Mouse (Mus musculus) left cerebral cortex, postnatal 4 days (tissue): Measurements from ENCODE around the gene Uroc1. TPM values are rescaled to one million over a fixed set of nuclear protein-coding genes. Genes with fewer than 3 reads are reported as not detected.

ENCODE experiments used
- DNase-seq: peaks from one replicate; pipeline ENCODE4 v3.0.0-alpha.2; 2022
- intact Hi-C: fragments of 180-260 bp; cut with DNase I; formaldehyde crosslinking; loops from one replicate; pipeline ENCODE4 v1.15.1; 2025
- total RNA-seq, 2 experiments: library from RNA; stranded (reverse); gene quantifications; 2 replicates each; pipeline ENCODE4 v1.2.3; 2021

Uroc1 gene
- total RNA-seq, 2 experiments from 2014 or later = not detected

DNA sequence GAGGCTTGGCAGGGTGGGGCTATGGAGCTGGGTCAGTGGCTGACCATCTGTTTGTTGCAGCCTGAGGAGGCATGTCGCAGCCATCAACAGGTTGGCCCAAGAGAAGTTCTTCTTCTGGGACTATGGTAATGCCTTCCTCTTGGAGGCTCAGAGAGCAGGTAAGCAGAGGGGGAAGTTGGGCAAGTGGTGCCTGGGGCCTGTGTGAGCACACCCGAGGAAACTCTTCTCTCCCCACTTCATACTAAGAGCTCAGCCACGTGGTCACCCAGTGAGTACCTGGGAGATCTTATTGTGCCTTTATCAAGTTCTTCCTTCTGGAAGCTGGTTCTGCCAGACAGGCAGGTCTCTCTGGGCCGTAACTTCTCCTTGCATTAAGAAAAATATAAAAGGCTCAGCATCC lies 14.1 kb downstream of the Uroc1 start:
- intact Hi-C loops = no loop called here

DNA sequence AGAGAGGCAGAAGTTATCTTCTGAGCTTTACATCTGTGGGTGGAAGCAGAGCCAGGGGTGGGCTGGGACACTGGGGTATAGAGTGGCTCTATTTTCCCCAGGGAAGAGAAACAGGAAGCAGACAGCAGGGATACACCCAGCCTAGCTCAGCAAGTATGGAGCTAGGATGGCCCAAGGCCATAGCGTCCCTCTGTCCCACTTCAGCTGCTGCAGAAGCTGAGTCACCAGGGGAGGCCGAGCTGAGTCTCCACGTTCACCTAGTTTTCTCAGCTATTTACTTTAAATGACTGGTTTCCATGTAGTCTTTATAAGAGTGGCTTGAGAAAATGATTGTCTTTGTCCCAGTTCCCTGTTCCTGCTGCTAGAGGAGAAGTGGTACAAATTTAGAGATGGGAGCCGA lies 15.4 kb downstream of the Uroc1 start:
- intact Hi-C loops = no loop called here
- DNase-seq = no peak

More for the DNA sequence above, 14.1 kb downstream of the Uroc1 start:
- DNase-seq = no peak

DNA sequence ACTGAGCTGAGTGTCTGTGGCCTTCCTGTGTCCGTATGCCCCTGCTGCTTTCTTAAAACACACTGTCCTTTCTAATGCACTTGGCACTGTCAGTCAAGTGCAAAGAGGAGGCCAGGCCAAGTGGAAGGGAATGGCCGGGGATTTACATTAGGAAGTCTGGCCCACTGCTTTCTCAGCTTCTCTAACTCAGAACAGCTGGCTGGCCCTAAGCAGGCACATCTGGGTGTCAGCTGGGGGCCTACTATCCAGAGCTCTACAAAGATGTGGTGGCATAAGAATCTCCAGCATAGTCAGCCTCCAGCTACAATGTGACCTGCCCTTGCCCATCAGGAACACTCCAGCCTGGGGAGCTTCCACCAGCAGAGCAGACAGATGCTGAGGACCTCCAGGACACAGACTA lies 16.9 kb downstream of the Uroc1 start:
- intact Hi-C loops = no loop called here
- no peak for DNase-seq

DNA sequence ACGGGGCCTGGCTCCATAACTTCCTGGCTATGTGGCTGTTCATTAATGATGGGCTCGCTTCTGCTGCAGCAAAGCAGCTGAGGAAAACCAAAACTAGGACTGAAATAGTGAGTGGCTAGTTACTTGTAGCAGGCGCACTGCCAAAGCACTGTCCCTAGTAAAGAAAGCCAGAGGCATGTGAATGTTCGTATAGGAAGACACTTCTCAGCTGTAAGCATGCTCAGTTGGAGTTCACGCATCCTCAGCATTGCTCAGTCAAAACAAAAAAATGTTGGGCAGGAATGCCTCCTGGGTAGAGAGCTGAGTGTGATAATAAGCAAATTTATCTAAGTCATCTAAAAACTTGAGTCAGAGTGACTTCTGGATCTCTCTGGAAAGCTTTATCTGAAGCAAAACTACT lies 25.1 kb downstream of the Uroc1 start:
- DNase-seq = no peak
- intact Hi-C loops = no loop called here

DNA sequence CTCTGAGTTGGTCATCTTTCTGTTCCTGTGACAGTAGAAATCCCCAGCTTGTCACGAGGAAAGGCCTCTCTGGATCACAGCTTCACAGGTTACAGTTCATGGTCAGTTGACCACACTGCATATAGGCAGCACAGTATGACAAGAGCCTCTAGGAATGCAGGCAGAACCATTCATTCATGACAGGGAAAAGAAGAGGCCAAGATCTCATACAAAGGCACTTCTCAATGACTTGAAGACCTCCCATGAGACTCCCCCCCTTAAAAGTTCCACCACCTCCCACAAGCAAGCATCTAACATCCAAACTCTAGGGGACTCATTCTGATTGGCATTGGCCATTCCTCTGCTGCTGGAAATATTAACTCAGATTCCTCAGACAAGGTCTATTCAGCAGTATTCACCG lies 26.4 kb downstream of the Uroc1 start:
- no peak for DNase-seq
- intact Hi-C loops = no loop called here

DNA sequence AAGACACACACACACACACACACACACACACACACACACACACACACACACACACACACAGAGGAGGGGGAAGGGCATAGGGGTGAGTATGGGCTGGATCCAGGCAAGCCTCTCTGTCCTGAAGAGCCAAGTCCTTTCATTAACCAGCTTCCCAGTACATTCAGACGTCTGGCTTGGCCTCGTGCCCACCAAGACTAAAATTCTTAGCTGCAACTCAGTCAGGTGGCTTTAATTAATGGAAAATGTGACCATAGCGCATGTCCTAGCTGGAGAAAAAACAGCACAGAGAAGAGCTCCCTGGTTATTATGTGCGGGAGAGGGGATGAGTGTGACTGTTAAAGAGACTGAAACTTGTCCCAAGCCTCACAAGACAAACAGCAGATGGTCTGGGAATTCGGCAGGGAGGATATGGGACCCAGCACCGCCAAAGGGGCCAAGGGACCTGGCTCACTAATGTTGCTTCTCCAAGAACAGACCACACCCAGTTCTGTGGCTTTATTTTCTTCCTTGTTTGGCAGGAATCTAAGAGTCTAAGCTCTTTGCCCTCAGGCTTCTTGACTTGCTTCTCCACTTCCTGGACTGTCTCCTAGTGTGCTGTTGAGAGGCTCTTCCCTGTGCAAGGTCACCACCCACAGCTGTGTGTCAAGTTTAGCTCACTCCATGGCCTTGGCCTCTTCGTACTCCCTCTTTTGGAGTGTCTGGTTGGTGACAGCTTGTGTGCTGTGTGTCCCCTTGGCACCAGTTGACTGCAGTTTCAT lies 27.1 kb downstream of the Uroc1 start:
- intact Hi-C loops = no loop called here
- DNase-seq = peak; percentile 51

DNA sequence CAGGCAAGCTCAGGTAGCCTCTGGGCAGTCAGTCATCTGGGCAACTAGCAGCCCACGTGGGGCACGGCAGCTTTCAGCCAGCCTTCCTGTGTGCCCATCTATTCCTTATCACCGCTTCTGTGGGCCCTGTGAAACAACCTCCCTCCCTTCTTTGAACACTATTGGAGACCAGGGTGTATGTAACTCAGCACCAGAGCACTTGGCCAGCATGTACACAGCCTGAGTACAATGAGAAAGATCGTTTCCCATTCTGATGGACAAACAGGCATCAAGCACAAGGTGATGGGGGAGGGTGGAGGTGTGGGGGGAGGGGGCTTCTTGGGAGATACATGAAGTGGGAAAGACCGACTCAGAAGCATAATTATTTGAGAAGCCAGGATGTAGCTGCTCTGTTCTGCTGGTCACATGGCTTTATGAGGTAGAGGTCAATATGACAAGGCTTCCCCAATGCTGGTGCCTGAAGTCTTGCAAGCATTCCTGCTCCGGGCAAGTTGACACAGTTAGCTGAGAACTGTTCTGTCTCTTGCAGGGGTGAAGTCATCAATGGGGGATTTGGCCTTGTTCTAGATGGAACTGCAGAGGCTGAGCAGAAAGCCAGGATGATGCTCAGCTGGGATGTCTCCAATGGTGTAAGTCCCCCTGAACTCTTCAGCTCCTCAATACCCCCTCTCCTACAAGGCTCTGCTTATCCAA lies 28.0 kb downstream of the Uroc1 start:
- DNase-seq = no peak
- intact Hi-C loops = no loop called here

DNA sequence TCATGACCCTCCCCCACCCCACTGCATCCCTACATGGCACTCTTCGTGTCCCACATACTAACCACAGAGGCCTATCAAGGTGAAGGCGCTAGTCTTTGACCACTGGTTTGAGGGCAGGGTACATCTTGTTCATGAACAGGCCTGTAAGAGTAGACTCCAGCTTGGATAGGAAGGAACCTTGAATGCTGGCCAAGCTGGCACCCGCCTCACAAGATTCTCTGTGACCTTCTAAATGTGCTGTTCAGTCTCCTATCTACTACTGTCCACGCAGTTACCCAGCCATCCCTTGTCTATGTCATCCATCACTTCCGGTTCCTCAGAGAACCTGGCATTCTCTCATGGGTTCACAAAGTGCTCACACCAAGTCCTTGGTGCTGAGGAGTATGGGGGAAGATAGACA lies 30.2 kb downstream of the Uroc1 start:
- intact Hi-C loops = no loop called here
- no peak for DNase-seq

DNA sequence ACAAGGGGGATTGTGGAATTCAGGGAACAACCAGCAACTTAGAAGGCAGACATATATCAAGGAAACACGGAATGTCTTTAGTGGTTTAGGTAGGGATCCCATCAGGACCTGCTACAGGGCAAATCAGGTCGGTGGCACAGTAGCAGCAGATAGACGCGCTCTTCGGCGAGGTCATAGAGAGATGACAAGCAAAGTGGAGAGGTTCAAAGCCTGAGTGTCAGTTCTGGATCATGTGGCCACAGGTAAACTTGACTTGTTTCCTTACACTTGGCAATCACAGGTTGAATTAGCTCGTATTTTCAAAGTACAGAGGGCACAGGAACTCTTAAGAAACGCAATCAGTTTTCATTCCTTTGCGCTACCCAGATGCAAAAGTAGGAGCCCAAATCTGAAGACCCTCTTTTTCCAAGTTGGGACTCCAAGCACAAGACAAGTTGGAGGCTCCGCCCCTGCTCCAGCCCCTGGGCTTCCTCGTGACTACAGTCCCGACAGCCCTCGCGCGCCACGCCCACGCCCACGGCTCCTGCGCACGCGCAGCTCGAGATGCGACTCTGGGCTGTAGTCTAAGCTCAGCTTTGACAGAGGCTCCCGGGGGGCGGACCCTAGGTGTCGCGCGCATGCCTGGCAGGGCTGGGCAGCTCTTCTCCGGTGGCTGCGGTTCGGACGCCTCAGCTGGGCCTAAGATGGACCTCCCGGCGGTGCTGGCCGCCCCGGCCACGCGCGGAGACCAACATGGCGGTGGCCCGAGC lies 36.1 kb downstream of the Uroc1 start, which contains the start of gene Zxdc:
Zxdc (plus strand) TSS at position 517 of the 749 bp plus-strand sequence.
- DNase-seq = peak; percentile 99
- intact Hi-C loops = no loop called here

DNA sequence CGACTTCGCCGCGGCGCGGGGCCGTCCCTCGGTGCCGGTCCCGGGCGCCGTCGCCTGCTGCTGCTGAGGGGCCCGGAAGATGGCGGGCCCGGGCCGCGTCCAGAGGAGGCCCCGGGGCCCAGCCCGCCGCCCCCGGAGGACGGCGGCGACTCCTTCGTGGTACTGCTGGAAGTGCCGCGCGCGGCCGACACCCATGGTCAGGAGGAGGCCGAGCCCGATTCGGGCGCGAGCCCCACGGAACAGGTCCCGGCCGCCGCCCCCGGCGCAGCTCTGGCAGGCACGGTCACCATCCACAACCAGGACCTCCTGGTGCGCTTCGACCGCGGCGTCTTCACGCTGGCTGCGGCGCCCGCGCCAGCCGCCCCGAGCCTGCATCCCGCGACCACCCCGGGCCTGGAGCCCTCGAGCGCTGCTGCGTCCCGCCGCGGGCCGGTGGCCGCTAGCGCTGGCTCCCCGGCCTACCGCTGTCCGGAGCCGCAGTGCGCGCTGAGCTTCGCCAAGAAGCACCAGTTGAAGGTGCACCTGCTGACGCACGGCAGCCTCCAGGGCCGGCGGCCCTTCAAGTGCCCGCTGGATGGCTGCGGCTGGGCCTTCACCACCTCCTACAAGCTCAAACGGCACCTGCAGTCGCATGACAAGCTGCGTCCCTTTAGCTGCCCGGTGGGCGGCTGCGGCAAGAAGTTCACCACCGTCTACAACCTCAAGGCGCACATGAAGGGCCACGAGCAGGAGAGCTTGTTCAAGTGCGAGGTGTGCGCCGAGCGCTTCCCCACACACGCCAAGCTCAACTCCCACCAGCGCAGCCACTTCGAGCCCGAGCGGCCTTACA lies 36.9 kb downstream of the Uroc1 start:
- peak; percentile 52 for DNase-seq
- intact Hi-C loops = no loop called here

DNA sequence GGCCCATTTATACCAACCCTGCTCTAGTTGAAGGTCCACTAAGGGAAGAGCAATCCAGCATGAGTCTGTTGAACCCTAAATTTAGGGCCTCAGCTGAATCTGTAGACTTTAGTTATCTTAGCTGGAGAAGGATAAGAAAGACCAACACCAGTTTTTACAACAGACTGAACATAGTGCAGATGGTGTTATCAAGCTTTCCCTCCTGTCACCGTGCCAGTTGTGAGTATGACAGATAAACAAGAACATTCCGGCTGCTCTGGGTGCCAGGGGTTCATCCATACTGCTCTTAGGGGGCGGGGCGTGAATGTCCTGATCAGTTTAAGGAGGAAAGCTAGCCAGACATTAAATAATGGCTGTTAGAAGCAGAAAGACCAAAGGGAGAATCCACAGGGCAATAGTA lies 41.6 kb downstream of the Uroc1 start:
- intact Hi-C loops = no loop called here
- no peak for DNase-seq

DNA sequence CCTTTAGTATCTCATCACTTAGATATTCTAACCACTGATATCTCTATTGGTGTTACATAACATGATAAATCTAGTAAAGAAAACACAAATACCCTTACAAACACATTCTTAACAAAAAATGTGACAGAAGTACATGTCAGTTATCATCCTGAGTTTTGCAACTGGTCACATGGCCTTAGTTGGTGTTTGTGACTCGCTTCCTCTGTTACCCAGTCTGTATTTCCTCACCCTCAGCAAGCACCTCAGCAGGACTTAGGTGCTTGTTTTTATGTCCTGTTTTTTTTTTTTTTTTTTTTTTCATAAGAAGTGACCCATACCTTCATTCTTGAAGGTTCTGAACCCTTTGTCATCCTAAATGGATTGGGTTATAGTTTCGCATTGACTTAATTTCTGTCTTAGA lies 44.6 kb downstream of the Uroc1 start:
- no peak for DNase-seq
- intact Hi-C loops = no loop called here

DNA sequence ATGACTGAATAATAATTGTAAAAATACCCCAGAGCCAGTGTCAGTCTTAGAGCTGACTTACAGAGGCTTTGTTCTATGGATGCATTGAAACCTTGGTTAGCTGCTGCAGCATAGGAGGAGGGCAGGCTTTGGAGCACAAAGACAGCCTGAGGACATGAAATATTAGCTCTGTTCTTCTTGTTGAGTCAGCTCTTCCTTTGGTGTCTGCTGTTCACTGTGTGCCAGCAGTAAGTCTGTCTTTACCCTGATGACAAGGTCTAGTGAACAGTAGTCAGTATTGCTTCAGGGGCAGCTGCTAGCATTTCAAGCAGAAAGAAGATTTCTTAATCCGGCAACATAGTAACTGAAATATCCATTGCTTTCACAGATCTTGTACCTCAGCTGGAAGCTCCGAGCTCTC lies 48.4 kb downstream of the Uroc1 start:
- intact Hi-C loops = no loop called here
- no peak for DNase-seq

DNA sequence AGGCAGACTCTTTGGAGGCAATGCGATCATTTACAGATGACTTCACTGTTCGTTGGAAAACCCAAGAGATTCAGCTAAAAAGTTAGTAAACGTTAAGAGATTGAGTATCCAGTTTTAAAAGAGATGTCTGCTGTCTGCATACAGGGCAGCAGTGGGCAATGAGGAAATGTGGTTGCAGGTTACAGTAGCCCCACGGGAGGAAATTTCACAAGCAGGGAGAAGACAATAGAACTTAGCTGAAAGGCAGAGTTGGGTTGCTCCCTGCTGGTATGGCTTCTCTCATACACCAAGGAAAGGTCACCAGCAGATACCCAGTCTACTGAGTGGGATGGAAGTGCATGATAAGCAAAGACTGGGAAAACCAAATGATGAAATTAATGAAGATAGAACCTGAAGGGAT lies 57.5 kb downstream of the Uroc1 start:
- DNase-seq = no peak
- intact Hi-C loops = no loop called here

DNA sequence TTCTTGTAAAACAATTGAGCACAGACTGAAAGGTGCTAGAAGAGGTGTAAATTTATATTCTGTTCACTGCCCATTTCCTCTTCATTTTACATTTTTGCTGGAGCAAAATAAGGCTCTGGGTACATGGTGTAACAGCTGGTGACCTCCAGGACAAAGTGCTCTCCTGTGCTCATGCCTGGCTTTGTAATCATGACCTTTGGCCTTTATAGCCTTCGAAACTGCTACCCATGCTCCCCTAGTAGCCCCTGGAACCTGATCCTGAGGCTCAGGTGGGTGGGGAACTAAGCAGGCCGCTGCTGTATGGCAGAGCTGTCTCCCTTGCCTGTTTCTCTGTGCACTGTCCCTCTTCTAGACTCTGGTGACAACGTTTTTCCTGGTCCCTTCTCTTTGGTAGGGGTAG lies 60.9 kb downstream of the Uroc1 start:
- intact Hi-C loops = no loop called here
- DNase-seq = no peak

DNA sequence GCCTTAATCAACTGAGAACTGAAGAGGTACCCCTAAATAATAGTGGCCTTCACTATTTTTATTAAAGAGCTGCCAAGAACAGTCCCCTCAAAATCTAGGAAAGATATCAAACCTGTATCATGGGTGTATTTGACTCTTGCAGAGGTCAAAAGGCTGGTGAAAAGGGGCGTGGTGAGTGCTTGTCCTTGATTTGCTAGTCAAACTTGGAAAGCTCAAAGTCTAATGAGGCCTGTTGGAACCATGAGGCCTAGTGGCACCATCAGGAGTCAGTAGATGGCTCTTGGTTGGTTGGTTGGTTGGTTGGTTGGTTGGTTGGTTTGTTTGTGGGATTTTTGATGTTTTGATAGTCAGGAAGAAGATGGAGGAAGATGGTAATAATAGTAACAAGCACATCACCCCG lies 62.7 kb downstream of the Uroc1 start:
- intact Hi-C loops = no loop called here
- no peak for DNase-seq

DNA sequence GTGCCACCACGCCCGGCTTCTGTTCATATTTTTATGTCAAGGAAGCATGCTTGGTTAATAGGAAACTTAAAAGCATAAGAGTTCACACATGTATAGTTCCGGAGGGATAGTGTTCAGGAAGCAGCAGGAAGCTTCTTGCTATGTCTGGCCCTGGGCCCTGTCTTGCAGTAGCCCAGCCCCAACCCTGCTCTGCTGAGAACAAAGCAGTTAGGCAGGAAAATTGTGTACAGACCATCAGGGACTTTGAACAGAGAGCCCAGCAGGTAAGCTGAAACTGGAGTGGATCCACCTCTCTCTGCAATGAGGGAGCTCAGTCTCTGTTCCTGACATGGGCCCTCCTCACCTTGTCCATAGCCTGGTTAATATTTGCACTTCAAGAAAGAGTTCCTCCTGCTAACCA lies 64.2 kb downstream of the Uroc1 start:
- intact Hi-C loops = no loop called here
- DNase-seq = no peak

DNA sequence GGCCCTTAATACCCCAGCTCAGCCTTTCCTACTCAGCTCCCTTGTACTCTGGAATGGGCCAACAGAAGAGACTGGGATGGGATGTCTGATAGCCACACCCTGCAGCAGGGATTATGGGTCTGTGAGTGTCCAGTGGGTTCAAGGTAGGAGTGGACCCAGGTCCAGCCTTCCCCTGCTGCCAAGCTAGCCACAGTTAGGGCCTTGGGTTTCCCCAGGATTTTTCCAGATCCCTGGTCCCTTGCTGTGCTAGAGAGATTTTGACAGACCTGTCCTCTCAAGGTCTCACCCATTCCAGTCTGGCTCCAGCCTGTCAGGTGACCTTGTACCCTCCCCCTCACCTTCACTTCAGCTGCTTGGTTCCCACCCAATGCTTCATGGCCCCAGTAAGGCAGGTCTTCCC lies 75.5 kb downstream of the Uroc1 start:
- intact Hi-C loops = no loop called here
- DNase-seq = no peak

DNA sequence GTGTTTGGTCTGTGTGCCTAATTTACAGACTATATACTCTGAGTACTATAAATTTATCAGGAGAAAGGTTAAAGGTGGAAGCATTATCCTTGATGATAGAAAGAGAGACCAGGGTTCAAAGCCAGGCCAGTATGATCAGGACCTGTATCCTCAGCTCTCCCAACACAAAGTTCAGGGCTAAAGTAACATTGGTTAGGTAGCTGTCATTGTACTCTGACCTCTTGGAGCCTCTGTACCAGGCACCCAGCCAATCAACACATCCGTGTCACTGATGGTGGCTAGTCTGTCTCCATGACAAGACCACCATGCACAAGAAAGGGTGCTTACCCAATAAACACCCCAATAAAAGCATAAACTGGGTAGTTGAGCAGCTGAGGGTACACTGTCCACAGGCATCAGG lies 77.9 kb downstream of the Uroc1 start:
- intact Hi-C loops = no loop called here
- no peak for DNase-seq

DNA sequence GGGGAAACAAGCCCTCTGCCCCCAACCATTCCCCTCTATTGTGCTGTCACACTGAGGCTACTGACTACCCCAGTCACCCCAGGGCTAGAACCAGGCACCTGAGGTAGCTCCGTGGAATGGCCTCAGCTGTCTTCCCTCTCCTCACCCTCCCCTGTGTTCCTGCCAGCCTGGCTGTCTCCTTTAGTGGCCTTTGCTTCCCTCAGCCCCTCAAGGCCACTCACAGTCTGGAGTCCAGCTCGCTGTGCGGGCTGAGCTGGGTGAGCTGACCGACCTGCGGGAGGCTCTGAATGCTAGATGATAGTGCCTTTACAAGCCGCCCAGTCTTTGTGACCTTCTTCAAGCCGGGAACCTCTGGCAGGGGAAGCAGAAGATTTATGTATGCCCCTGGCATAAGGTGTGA lies 78.8 kb downstream of the Uroc1 start:
- no peak for DNase-seq
- intact Hi-C loops = no loop called here
